Mouse (Mus musculus): ENCODE measurements around the gene Gm6899. TPM values are rescaled to one million over a fixed set of nuclear protein-coding genes. Genes with fewer than 3 reads are reported as not detected.

The Gm6899 gene
- total and polyA plus RNA-seq, 3 experiments: 0.60 TPM; not detected in 2

GRCm38 (mm10) chr11:26604061-26604655 lies 11.1 kb downstream of the Gm6899 start:
- Histone ChIP-seq H3K27me3 (replicated peaks) (no peaks in the 10 kb centered on the region), H3K9ac (ENCODE audit: insufficient read depth, low read depth) (no peak overlapping the region), H3K36me3 (replicated peaks in 1 of 2; ENCODE audit: control insufficient read depth in 1 of 2, insufficient read depth in 1 of 2, low read length in 1 of 2) (no peaks in the 10 kb centered on the region), H3K4me2 (ENCODE audit: insufficient read depth, low read depth, poor library complexity, severe bottlenecking) (peak overlapping the region; percentile 41; the same call in 1 of the 2 replicates), H3K4me3 (replicated peaks in 1 of 3; ENCODE audit: low read depth in 2 of 3, low read length in 2 of 3, poor library complexity in 1 of 3) (peak overlapping the region in 1 of 3 experiments; percentile 52), H3K4me1 (ENCODE audit: control insufficient read depth in 1 of 2, insufficient read depth in 2 of 2) (peaks cover 15 to 85% of the 10 kb centered on the region in 2 experiments), H3K79me2 (replicated peaks; ENCODE audit: control insufficient read depth, extremely low read depth, insufficient read depth, poor library complexity, severe bottlenecking) (no peaks in the 10 kb centered on the region; the same call in 1 of the 2 replicates), H3K9me3 (replicated peaks; ENCODE audit: low read length) (no peaks in the 10 kb centered on the region), H3K27ac (ENCODE audit: insufficient read depth, low read depth) (no peak overlapping the region)
- TF ChIP-seq ELF1 (IDR thresholded peaks at IDR 0.05; ENCODE audit: low read depth, low read length) (peak; percentile 80), CHD1 (IDR thresholded peaks at IDR 0.05; ENCODE audit: low read depth, low read length) (no peak), TBP (conservative IDR thresholded peaks at IDR 0.05; ENCODE audit: low read depth, low read length) (0 out of 2 replicates have a peak, but pooled peaks have one; percentile 46), E2F4 (IDR thresholded peaks at IDR 0.05; ENCODE audit: insufficient replicate concordance, low read depth, low read length) (no peak), MAFK (IDR thresholded peaks at IDR 0.05; ENCODE audit: insufficient replicate concordance, low read length) (no peak), ZC3H11A (IDR thresholded peaks at IDR 0.05; ENCODE audit: low read depth, low read length) (no peak), UBTF (IDR thresholded peaks at IDR 0.05; ENCODE audit: low read depth, low read length) (no peak), POLR2AphosphoS2 (IDR thresholded peaks at IDR 0.05; ENCODE audit: low read depth, low read length) (no peak), PAX5 (IDR thresholded peaks at IDR 0.05; ENCODE audit: low read length) (no peak), ZKSCAN1 (IDR thresholded peaks at IDR 0.05; ENCODE audit: borderline replicate concordance, low read depth, low read length) (no peak), NELFE (IDR thresholded peaks at IDR 0.05; ENCODE audit: low read depth, low read length) (no peak), EP300 (IDR thresholded peaks at IDR 0.05; ENCODE audit: low read length) (peak; percentile 98), RAD21 (IDR thresholded peaks at IDR 0.05; ENCODE audit: low read depth, low read length) (no peak), MXI1 (IDR thresholded peaks at IDR 0.05; ENCODE audit: low read depth, low read length) (no peak), SMC3 (IDR thresholded peaks at IDR 0.05; ENCODE audit: low read depth, low read length) (no peak; the same call in 1 of the 2 replicates), SIN3A (IDR thresholded peaks at IDR 0.05; ENCODE audit: low read length) (0 out of 2 replicates have a peak, but pooled peaks have one; percentile 24), CTCF (conservative IDR thresholded peaks at IDR 0.05 in 1 of 2, IDR thresholded peaks at IDR 0.05 in 1 of 2; ENCODE audit: low read depth in 2 of 2, low read length in 2 of 2) (no peak), ETS1 (conservative IDR thresholded peaks at IDR 0.05; ENCODE audit: low read depth, low read length) (peak; percentile 89), JUN (IDR thresholded peaks at IDR 0.05; ENCODE audit: insufficient read depth, low read depth, low read length) (peak; percentile 46; the same call in 1 of the 2 replicates), MEF2A (IDR thresholded peaks at IDR 0.05; ENCODE audit: borderline replicate concordance, low read depth, low read length) (peak; percentile 79), MAX (IDR thresholded peaks at IDR 0.05; ENCODE audit: low read length) (no peak), HCFC1 (IDR thresholded peaks at IDR 0.05; ENCODE audit: low read depth, low read length) (peak; percentile 66), USF1 (IDR thresholded peaks at IDR 0.05; ENCODE audit: low read depth, low read length) (no peak), GABPA (IDR thresholded peaks at IDR 0.05; ENCODE audit: insufficient replicate concordance, low read depth, low read length) (no peak), POLR2A (IDR thresholded peaks at IDR 0.05; ENCODE audit: low read depth, low read length) (0 out of 2 replicates have a peak, but pooled peaks have one; percentile 21), IRF4 (IDR thresholded peaks at IDR 0.05; ENCODE audit: low read depth, low read length) (peak; percentile 99), ZNF384 (IDR thresholded peaks at IDR 0.05; ENCODE audit: low read depth, low read length) (no peak), BHLHE40 (IDR thresholded peaks at IDR 0.05; ENCODE audit: low read depth, low read length) (peak; percentile 76), ZMIZ1 (IDR thresholded peaks at IDR 0.05; ENCODE audit: low read depth, low read length) (no peak), USF2 (conservative IDR thresholded peaks at IDR 0.05; ENCODE audit: low read depth, low read length) (no peak), JUND (conservative IDR thresholded peaks at IDR 0.05; ENCODE audit: low read depth, low read length) (peak; percentile 54; the same call in 1 of the 2 replicates), KAT2A (IDR thresholded peaks at IDR 0.05; ENCODE audit: insufficient replicate concordance, low read length) (no peak), CHD2 (IDR thresholded peaks at IDR 0.05; ENCODE audit: low read length) (peak; percentile 79), TCF12 (IDR thresholded peaks at IDR 0.05; ENCODE audit: low read depth, low read length) (peak; percentile 82; the same call in 1 of the 2 replicates), MAZ (IDR thresholded peaks at IDR 0.05; ENCODE audit: low read depth, low read length) (no peak), RCOR1 (conservative IDR thresholded peaks at IDR 0.05; ENCODE audit: low read depth, low read length) (peak; percentile 77), NRF1 (IDR thresholded peaks at IDR 0.05; ENCODE audit: low read depth, low read length) (no peak), MYC (IDR thresholded peaks at IDR 0.05; ENCODE audit: low read depth, low read length) (no peak)
- peak; percentile 83 for DNase-seq (ENCODE audit: extremely low read depth)
- in situ Hi-C loops (cut with MboI; ENCODE audit: low pct_ligation_motif_present, low pct_unique_long_range_greater_than_20kb, low sequenced_read_pairs) (no loop called here), dilution Hi-C loops (cut with MboI; ENCODE audit: extremely low pct_ligation_motif_present, extremely low pct_unique_long_range_greater_than_20kb, low sequenced_read_pairs) (no loop called here)
